Mouse (Mus musculus) left cerebral cortex, adult 8-10 months (tissue): ENCODE data around the gene Nkg7. TPM values are rescaled to one million over a fixed set of nuclear protein-coding genes. Genes with fewer than 3 reads are reported as not detected.
A peak's percentile ranks its signal among the peaks of the same experiment; 100 is the strongest.

Source experiments
- DNase-seq, 2 experiments: peaks; one replicate each; pipeline ENCODE4 v3.0.0; 2022; ENCODE audit warnings: low spot score in 2 of 2
- total RNA-seq, 4 experiments: library from RNA; stranded (reverse); gene quantifications; 2 replicates each; pipeline ENCODE4 v1.2.4; 2022

Gene Nkg7
- total RNA-seq, 4 experiments from 2014 or later: not detected

DNA sequence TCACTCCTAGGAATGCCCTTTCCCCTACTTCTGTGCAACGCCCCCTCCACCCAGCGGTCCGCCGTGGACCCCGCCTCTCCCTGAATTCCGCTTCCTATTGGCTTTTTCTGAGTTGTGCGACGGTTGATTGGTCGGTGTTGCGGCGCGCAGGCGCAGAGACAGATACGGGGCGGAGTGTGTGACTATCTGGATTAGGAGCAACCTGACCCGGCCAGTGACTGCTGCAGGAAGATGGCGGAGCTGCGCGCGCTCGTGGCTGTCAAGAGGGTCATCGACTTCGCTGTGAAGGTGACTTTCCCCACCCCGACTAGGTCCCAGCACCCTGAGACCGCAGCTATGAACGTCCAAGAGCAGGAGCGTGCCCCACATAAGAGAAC is 7.0 kb downstream of the Nkg7 start, which contains the start of the genes Etfb and Gm45233:
Gene Etfb, plus strand, starts transcription at position 167 of the 377 bp plus-strand sequence.
Gene Gm45233, plus strand, starts transcription at position 212 of the 377 bp plus-strand sequence.
- peak; percentile 88 to 95 for DNase-seq

- no peak for DNase-seq
These were observed 10.9 kb downstream of the Nkg7 start for GRCm38 (mm10) chr7:43447801-43448200.

GRCm38 (mm10) chr7:43448246-43448645 is 11.4 kb downstream of the Nkg7 start:
- no peak for DNase-seq

- DNase-seq: no peak
These were observed 12.9 kb downstream of the Nkg7 start for GRCm38 (mm10) chr7:43449811-43450210.

DNA sequence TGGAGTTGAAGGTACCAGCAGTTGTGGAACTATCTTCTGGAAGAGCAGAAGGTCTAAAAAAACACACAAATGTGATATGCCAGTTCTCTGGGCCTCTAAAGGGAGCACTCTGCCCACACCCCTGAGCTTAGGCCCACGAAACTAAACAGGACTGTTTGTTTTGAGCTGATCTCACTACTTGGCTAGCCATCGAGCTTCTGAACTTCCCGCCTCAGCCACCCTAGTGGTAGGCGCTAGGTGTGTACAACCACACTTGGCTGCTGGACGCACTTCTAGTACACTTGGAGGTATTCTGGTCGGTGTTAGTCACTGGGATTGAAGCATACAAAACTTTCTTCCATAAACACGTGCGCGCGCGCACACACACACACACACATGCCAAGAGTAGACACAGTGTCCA is 14.9 kb downstream of the Nkg7 start:
- no peak for DNase-seq

GRCm38 (mm10) chr7:43452609-43453008 is 15.7 kb downstream of the Nkg7 start:
- no peak for DNase-seq

GRCm38 (mm10) chr7:43453599-43454355 is 16.9 kb downstream of the Nkg7 start:
- no peak for DNase-seq

GRCm38 (mm10) chr7:43454371-43454770 is 17.5 kb downstream of the Nkg7 start:
- DNase-seq: no peak

GRCm38 (mm10) chr7:43462851-43463250 is 26.0 kb downstream of the Nkg7 start, which contains the start of gene Vsig10l:
TSS of gene Vsig10l (plus strand) at chr7:43463151.
- DNase-seq: no peak

DNA sequence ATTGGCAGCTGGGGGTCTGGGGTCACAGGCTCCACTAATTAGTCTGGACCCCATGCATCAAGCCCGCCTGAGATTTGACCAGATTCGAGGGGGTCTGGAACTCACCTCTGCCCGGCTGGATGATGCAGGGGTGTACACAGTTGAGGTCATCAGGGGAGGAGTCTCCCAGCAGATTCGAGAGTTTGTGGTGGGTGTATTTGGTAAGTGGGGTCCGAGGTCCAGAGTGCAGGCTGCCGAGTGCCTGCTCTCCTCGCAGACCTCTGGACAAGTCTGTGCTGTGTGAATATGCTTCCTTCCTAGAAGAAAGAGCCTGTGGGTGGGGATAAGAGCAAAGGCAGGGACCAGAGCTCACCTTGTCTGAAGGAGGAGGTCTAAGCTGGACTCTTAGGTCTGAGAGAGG is 27.1 kb downstream of the Nkg7 start:
- DNase-seq: no peak

GRCm38 (mm10) chr7:43464864-43465343 is 28.0 kb downstream of the Nkg7 start:
- DNase-seq: no peak

- DNase-seq: peak in 1 of 2 experiments; percentile 78
These were observed 28.6 kb downstream of the Nkg7 start for GRCm38 (mm10) chr7:43465344-43466098.

DNA sequence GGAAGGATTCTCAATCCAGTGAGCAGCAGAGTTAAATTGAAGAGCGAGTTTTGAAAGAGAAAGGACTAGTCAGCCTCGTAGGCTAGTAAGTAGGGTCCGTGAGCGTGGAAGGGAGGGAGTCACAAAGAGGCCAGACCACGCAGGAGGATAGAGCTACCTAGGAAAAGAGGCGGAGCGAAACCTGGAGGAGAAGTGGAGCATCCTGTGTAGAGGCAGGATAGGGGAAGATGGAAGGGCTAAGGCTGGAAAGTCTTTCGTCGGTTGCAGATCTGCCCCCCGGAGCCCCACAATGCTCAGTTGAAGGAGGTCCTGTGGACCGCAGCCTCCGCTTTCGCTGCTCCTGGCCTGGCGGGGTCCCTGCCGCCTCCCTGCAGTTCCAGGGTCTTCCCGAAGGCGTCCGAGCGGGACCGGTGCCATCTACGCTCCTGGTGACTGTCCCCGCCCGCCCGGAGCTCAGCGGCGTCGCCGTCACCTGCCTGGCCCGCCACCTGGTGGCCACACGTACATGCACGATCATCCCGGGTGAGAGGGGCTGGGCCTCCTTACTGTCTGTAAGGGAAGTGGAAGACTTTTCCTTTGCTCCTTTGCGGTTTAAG is 29.3 kb downstream of the Nkg7 start:
- DNase-seq: peak; percentile 56 to 61

DNA sequence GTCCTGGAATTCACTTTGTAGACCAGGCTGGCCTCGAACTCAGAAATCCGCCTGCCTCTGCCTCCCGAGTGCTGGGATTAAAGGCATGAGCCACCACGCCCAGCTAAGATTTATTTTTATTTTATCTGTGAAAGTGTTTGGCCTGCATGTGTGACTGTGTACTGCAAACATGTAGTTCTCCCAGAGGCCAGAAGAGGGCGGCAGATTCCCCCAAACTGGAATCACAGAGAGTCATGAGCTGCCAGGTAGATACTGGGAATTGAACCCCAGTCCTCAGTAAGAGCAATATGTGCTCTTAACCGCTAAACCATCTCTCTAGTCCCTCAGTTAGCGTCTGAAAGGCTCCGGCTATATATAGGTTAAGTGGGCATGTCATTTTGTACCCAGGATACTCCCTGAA is 33.5 kb downstream of the Nkg7 start:
- DNase-seq: no peak

- DNase-seq: no peak
These were observed 38.8 kb downstream of the Nkg7 start for GRCm38 (mm10) chr7:43475706-43476105.

DNA sequence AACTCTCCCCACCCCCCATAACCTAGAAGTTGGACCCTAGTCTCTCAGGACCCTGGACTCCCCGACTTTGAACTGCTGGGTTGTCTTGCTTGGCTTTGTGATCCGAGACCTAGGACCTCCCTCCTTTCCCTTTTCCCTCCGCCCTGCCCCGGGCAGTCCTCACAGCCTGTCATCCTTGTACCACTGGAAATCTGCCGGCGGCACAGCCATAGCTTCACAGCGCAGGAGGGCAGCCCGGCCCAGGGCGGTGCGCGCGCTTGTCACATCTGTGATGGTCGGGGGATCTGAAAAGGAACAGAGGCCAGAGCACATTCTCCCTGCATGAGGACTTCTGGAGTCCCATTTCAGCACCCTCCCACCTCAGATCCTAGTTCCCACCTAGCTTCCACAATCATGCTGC is 39.5 kb downstream of the Nkg7 start:
- no peak for DNase-seq

- peak in 1 of 2 experiments; percentile 83 for DNase-seq
These were observed 44.3 kb downstream of the Nkg7 start for GRCm38 (mm10) chr7:43481191-43481590.

DNA sequence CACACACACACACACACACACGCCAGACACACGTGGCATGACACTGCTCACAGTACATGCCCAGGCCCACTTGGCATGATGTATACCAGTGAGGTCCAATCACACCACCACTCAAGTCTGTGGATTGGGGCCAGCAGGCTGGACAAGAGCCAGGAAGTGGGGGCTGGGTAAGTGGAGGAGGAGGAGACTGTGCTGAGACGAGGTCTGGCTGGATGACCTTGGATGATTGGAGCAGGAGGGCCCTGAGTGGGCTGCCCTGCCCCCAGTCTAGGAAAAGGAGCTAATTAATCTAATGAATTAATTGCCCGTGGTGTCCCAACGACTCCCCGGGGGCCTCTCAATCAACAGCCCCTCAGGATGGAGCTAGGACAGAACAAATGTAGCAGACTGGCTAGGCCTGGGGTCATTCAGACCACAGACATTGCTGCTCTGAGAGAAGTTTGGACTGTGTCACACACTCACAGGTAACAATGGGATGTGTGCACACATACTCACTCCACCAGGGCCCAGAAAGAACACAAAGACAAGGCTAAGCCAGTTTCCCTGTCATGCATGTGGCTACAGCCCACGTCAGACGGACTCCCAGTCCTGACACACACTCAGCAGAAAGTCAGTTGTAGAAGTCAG is 45.3 kb downstream of the Nkg7 start:
- DNase-seq: no peak

DNA sequence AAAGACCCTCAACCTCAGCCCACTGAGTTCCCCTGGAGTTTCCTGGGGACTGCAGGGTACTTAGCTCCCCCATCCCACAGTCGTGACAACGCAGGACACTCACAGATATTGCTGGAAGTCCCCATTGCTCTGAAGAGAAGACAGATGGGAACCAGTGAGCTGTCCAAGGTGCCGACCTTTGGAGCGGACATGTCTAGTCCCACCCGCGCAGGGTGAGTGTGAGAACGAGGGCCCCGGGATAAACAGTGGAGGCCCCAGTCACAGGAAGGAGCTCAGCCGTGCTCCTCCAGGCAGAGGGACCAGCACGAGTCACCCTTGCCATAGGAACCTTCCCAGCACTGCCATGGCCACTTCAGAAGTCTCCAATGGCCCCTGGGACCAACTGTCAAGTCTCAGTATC is 46.4 kb downstream of the Nkg7 start:
- DNase-seq: no peak
